Mouse (Mus musculus) hindbrain, embryonic 12.5 days (tissue): ENCODE results near the gene Slc27a5. TPM values are rescaled to one million over a fixed set of nuclear protein-coding genes. Genes with fewer than 3 reads are reported as not detected.

Experiments
- ATAC-seq: fragments of 200-750 bp; cut with Nextera tagmentation; 2 replicates; pipeline ENCODE4 v1.8.0; 2017; ENCODE audit warnings: moderate TSS enrichment; ENCODE audit not compliant: low FRiP score
- H3K27ac ChIP-seq: fragments of 300-500 bp; sonication (generic); 2 replicates; pipeline ENCODE4 v1.5.1; 2016; ENCODE audit warnings: mild to moderate bottlenecking
- H3K27me3 ChIP-seq: fragments of 300-500 bp; sonication (generic); 2 replicates; pipeline ENCODE4 v1.6.1; 2016; ENCODE audit warnings: mild to moderate bottlenecking
- H3K36me3 ChIP-seq: fragments of 300-500 bp; sonication (generic); 2 replicates; pipeline ENCODE4 v1.6.1; 2016; ENCODE audit warnings: mild to moderate bottlenecking
- H3K4me1 ChIP-seq: fragments of 300-500 bp; sonication (generic); 2 replicates; pipeline ENCODE4 v1.6.1; 2016
- H3K4me2 ChIP-seq: fragments of 300-500 bp; sonication (generic); replicated peaks from 2 replicates; pipeline ENCODE4 v1.6.1; 2016; ENCODE audit warnings: mild to moderate bottlenecking
- H3K4me3 ChIP-seq: fragments of 300-500 bp; sonication (generic); 2 replicates; pipeline ENCODE4 v1.5.1; 2016; ENCODE audit warnings: mild to moderate bottlenecking
- H3K9ac ChIP-seq: fragments of 300-500 bp; sonication (generic); 2 replicates; pipeline ENCODE4 v1.6.1; 2016; ENCODE audit warnings: mild to moderate bottlenecking, moderate library complexity
- H3K9me3 ChIP-seq: fragments of 300-500 bp; sonication (generic); replicated peaks from 2 replicates; pipeline ENCODE4 v1.6.1; 2016; ENCODE audit warnings: mild to moderate bottlenecking
- WGBS: fragments of 180-500 bp; shearing (Covaris S2); methylation state at CpG from one replicate; pipeline ENCODE4 v1.1.7; 2016; 5-methylcytosine and 5-hydroxymethylcytosine counted together
- polyA plus RNA-seq: library from polyadenylated mRNA; unstranded; fragments of >200 nt; fragmentation: Nextera tagmentation; extraction: Ambion mirVana; gene quantifications from 2 replicates; pipeline ENCODE4 v1.2.1, GENCODE M21; 2016

The Slc27a5 gene
- polyA plus RNA-seq, 1 experiment from 2014 or later = 0.26 TPM

DNA sequence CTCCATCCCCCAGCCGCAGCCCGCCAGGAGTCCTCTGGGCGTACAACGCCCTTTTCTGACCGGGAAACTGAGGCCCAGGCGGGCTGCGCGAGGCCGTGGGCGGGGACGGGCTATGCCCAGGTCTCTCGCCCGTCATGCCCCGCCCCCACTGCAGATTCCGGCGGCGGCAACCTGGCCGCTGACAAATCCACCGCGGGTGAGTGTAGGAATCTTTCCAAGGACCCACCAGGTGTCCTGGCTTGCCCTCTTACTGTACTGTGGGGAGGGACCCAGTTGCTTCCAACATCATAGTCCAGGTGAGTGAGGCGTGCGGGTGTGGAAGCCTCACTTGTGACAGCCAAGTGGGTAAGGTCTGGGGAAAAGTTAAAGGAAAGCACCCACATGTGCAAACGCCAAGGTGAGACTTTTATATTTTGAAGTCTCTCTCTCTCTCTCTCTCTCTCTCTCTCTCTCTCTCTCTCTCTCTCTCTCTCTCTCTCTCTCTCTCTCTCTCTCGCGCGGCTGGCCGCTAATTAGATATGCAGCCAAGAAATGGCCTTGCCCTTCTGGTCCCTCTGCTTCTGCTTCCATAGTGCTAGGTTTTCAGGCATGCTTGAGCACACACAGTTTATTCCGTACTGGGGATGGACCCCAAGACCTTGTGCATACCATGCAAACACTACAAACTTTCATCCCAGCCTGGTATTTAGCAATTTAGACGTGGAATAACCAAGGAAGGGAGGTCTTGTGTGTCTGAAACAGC, 31.7 kb downstream of the Slc27a5 start:
- peak; percentile 69 for ATAC-seq
- under 1% methylated on average over 29 of the region's 29 CpGs for WGBS
- peaks cover 22% of the 10 kb centered on the region for H3K4me1 ChIP-seq
- H3K9me3 ChIP-seq = no peaks in the 10 kb centered on the region
- peak overlapping the region; percentile 96 for H3K4me2 ChIP-seq
- peaks cover 27% of the 10 kb centered on the region for H3K36me3 ChIP-seq
- no peaks in the 10 kb centered on the region for H3K27me3 ChIP-seq
- peak overlapping the region; percentile 85 for H3K4me3 ChIP-seq
- peak overlapping the region; percentile 95 for H3K9ac ChIP-seq
- peak overlapping the region; percentile 90 for H3K27ac ChIP-seq

- Histone ChIP-seq H3K36me3 (peaks cover 21% of the 10 kb centered on the region), H3K27ac (peak within 1 kb of the TSS; percentile 90), H3K4me3 (peak within 1 kb of the TSS; percentile 85), H3K4me1 (peaks cover 22% of the 10 kb centered on the region), H3K9ac (peak within 1 kb of the TSS; percentile 95), H3K4me2 (peak within 1 kb of the TSS; percentile 96), H3K9me3 (no peaks in the 10 kb centered on the region), H3K27me3 (no peaks in the 10 kb centered on the region)
- under 1% methylated on average over 23 of the region's 23 CpGs for WGBS
- peak; percentile 93 for ATAC-seq
Measured at GRCm38 (mm10) chr7:12965678-12966091, 32.3 kb downstream of the Slc27a5 start, which contains the start of gene Zfp324. TSS of gene Zfp324 (plus strand) at chr7:12965838.

- Histone ChIP-seq H3K9me3 (no peaks in the 10 kb centered on the region), H3K27ac (peak overlapping the region; percentile 80)
- 3% methylated on average over 29 of the region's 29 CpGs for WGBS
Measured at GRCm38 (mm10) chr7:12961511-12962141, 36.4 kb downstream of the Slc27a5 start.

GRCm38 (mm10) chr7:12959718-12960117, 38.3 kb downstream of the Slc27a5 start:
- Histone ChIP-seq H3K9ac (no peak overlapping the region), H3K27ac (no peak overlapping the region), H3K4me1 (peaks cover 1% of the 10 kb centered on the region), H3K36me3 (no peaks in the 10 kb centered on the region), H3K9me3 (no peaks in the 10 kb centered on the region), H3K4me2 (no peak overlapping the region), H3K4me3 (no peak overlapping the region), H3K27me3 (no peaks in the 10 kb centered on the region)
- WGBS = 14% methylated on average over 4 of the region's 4 CpGs
- no peak for ATAC-seq

More at GRCm38 (mm10) chr7:12961511-12962141, 36.4 kb downstream of the Slc27a5 start:
- H3K4me2 ChIP-seq = peak overlapping the region; percentile 57
- peak overlapping the region; percentile 53 for H3K9ac ChIP-seq
- peaks cover 12% of the 10 kb centered on the region for H3K4me1 ChIP-seq
- peak overlapping the region; percentile 37 for H3K4me3 ChIP-seq
- H3K27me3 ChIP-seq = no peaks in the 10 kb centered on the region
- peak; percentile 71 for ATAC-seq
- H3K36me3 ChIP-seq = no peaks in the 10 kb centered on the region

DNA sequence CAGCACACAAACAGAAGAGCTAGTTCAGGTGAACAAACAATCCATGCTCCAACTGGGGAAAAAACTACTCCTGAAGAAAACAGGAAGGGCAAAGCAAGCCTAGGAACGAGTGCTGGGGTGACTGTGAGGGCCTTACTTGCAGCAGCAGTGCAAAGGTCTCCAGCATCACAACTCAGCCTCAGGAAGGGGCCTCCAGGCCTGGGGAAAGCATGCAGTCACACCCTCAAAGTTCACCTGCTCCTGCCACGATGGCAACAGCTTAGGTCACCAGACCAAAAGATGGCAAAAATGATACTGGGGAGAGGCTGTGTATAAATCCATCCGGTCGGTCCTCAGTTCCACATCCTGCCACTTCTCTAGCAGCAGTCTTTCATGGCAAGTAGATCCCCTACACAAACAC, 39.0 kb downstream of the Slc27a5 start:
- Histone ChIP-seq H3K4me2 (no peak overlapping the region), H3K4me3 (no peak overlapping the region), H3K27me3 (no peaks in the 10 kb centered on the region), H3K27ac (no peak overlapping the region), H3K9ac (no peak overlapping the region), H3K9me3 (no peaks in the 10 kb centered on the region), H3K4me1 (no peaks in the 10 kb centered on the region), H3K36me3 (no peaks in the 10 kb centered on the region)
- WGBS = 80% methylated on average over 4 of the region's 4 CpGs
- no peak for ATAC-seq

DNA sequence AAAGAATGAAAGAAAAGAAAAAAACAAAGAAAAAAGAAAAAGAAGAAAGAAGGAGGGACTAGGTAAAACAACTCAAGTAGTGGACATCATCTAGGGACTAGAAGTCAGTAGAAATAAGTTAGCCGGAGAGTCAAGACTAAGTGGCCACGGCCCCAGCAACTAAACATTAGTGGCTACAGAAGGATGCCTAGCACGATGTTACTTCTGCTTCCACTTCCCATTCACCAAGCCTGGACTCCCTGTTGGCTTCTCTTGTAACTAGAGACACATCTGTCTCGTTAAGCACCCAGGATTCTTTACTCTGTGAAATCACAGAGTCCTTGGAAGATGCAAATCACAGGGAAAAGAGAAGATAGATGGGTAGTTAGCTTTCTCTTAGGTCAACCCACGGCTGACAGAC, 40.5 kb downstream of the Slc27a5 start:
- Histone ChIP-seq H3K9ac (no peak overlapping the region), H3K4me3 (no peak overlapping the region), H3K4me2 (no peak overlapping the region), H3K4me1 (no peaks in the 10 kb centered on the region), H3K27ac (no peak overlapping the region), H3K9me3 (no peaks in the 10 kb centered on the region), H3K27me3 (no peaks in the 10 kb centered on the region), H3K36me3 (no peaks in the 10 kb centered on the region)
- 76% methylated on average over 5 of the region's 5 CpGs for WGBS
- ATAC-seq = no peak

DNA sequence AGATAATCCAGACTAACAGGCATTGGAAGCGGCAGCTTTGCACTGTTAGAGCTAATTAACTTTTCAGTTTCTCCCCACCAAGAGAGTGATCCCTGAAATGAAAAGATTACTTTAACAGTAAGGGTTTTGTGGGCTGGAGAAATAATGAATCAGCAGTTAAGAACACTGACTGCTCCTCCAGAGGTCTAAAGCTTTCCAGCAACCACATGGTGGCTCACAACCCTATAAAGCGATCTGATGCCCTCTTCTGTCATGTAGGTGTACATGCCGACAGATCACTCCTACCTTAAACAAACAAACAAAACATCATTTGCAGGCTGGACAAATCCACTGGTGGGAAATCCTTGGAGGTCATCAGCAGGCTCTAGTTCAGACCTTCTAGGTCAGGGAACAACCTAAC, 43.1 kb downstream of the Slc27a5 start:
- 62% methylated on average over 3 of the region's 3 CpGs for WGBS
- no peaks in the 10 kb centered on the region for H3K27me3 ChIP-seq
- H3K9ac ChIP-seq = no peak overlapping the region
- H3K4me2 ChIP-seq = no peak overlapping the region
- no peak overlapping the region for H3K27ac ChIP-seq
- no peak for ATAC-seq
- H3K9me3 ChIP-seq = no peaks in the 10 kb centered on the region
- no peaks in the 10 kb centered on the region for H3K36me3 ChIP-seq
- H3K4me3 ChIP-seq = no peak overlapping the region
- peaks cover 7% of the 10 kb centered on the region for H3K4me1 ChIP-seq

DNA sequence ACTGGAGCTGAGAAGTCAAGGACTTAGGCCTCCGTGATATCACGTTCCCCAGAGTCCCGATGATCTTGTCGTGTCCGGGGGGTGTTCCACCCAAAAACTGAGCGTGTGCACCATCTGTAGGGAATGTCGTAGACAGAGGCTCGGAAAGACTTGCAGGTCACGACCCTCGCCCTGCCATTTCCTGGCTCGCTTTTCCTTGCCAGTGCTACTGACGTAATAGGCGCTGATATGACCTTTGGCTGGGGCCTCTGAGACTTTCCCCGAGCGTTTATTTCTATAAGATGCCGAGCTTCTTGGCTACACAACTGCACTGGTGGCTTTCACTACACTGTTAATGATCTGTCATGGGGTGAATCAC, 48.1 kb downstream of the Slc27a5 start:
- Histone ChIP-seq H3K27me3 (no peaks in the 10 kb centered on the region), H3K4me3 (peak overlapping the region; percentile 45), H3K36me3 (no peaks in the 10 kb centered on the region), H3K4me2 (peak overlapping the region; percentile 82), H3K9ac (peak overlapping the region; percentile 66), H3K4me1 (peaks cover 12% of the 10 kb centered on the region), H3K27ac (peak overlapping the region; percentile 80), H3K9me3 (no peaks in the 10 kb centered on the region)
- 6% methylated on average over 16 of the region's 16 CpGs for WGBS
- ATAC-seq = no peak; the same call in 1 of the 2 replicates

DNA sequence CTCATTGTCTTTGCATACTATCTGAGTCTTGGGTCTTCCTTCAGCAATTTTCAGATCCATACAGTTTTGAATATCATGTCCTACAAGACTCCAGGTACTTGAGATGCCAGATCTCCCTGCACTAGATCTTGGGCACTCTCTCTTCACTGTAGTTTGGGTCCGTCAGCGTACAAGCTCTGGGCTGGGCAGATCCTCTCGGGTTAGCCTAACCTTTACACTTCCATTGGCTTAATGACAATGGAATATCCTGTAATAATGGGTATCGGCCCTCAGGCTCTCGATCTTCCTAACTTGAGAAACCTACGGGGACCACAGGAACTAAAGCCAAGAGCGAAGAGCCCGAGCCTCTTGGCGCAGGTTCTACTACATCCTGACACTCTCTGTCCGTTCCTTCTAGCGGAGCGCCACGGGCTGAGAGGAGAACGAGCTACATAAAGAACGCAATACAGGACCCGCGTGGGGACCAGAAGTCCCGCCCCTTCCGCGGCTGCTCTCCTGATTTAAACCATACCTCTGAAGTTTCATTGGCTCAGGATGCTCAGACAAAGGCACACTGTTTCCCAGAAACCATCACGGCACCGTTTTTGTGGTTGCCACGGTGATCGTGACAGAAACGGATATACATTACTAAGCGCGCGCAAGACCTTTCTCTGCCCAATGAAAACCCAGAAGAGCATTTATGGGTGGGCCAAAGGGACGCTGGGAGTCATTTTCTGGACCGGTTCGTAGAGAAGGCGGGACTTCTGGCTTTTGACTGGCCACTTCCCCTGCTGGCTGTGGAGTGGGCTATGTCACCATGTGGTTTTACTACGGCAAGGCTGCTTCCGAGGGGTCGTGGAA, 48.7 kb downstream of the Slc27a5 start:
- peak overlapping the region; percentile 66 for H3K9ac ChIP-seq
- peak; percentile 97 for ATAC-seq
- H3K4me3 ChIP-seq = peak overlapping the region; percentile 45
- whole genome bisulfite sequencing = 9% methylated on average over 35 of the region's 35 CpGs
- H3K27ac ChIP-seq = peak overlapping the region; percentile 88
- no peaks in the 10 kb centered on the region for H3K36me3 ChIP-seq
- no peaks in the 10 kb centered on the region for H3K27me3 ChIP-seq
- H3K4me2 ChIP-seq = peak overlapping the region; percentile 82
- H3K9me3 ChIP-seq = no peaks in the 10 kb centered on the region
- peaks cover 12% of the 10 kb centered on the region for H3K4me1 ChIP-seq

GRCm38 (mm10) chr7:12943488-12943887, 54.5 kb downstream of the Slc27a5 start:
- no peak overlapping the region for H3K4me3 ChIP-seq
- no peak overlapping the region for H3K9ac ChIP-seq
- H3K9me3 ChIP-seq = no peaks in the 10 kb centered on the region
- H3K4me2 ChIP-seq = no peak overlapping the region
- H3K4me1 ChIP-seq = no peaks in the 10 kb centered on the region
- no peak for ATAC-seq
- H3K27me3 ChIP-seq = no peaks in the 10 kb centered on the region
- H3K27ac ChIP-seq = no peak overlapping the region
- H3K36me3 ChIP-seq = no peaks in the 10 kb centered on the region

DNA sequence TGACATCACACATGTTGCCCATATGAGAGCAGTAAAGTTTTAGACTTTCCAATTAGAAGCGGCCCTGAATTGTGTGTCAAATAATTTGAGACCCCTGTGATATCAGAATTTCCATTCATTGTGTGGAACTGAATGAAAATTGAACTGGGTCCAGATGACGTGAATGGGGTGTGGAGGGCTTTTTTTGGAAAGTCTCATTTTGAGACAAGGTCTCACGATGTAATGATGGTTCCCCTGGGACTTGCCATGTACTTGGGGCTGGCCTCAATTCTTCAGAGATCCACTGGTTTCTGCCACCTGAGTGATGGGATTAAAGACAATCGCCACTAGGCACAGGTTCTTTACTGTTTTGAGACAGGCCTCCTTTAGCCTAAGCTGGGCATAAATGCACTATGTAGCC, 57.4 kb downstream of the Slc27a5 start:
- WGBS = 86% methylated on average over 4 of the region's 4 CpGs

More for the DNA sequence above, 57.4 kb downstream of the Slc27a5 start:
- H3K36me3 ChIP-seq = no peaks in the 10 kb centered on the region
- H3K4me3 ChIP-seq = no peak overlapping the region
- H3K4me2 ChIP-seq = no peak overlapping the region
- no peaks in the 10 kb centered on the region for H3K27me3 ChIP-seq
- no peak overlapping the region for H3K9ac ChIP-seq
- no peaks in the 10 kb centered on the region for H3K9me3 ChIP-seq
- H3K27ac ChIP-seq = no peak overlapping the region
- ATAC-seq = no peak
- H3K4me1 ChIP-seq = no peaks in the 10 kb centered on the region
